Mouse (Mus musculus): ENCODE measurements around the gene Fxr1.
"Not testable (repeated sequence)": the region's sequence is repeated elsewhere in the genome, so short reads cannot be mapped to it uniquely, and the experiment has no call there.

Gene Fxr1

GRCm38 (mm10) chr3:34019540-34020381 is at the start of gene Fxr1:
Gene Fxr1, plus strand, starts transcription at chr3:34019943.
- DNase-seq (ENCODE audit: low spot score in 2 of 2), result peak; percentile 83 to 91

DNA sequence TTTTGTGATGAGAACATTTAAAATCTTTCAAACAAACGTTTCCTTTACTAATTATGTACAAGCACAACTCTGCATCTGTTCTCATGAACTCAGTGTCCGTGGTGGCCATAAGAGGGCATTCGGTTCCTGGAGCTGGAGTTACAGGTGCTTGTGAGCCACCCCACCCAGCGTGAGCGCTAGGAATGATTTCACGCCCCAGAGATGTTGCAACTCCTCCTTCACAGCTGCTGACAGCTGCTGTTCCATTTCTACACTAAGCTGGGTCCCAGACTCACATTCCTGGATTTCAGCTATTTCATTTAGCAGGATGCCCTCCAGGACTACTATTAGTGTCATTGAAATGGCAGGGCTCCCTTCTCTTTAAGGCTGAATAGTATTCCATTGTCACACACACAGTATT is 40.3 kb upstream of the Fxr1 start:
- DNase-seq (ENCODE audit: low spot score in 2 of 2), result no peak

GRCm38 (mm10) chr3:33982746-33983145 is 37.0 kb upstream of the Fxr1 start:
- DNase-seq (ENCODE audit: low spot score in 2 of 2), result no peak

DNA sequence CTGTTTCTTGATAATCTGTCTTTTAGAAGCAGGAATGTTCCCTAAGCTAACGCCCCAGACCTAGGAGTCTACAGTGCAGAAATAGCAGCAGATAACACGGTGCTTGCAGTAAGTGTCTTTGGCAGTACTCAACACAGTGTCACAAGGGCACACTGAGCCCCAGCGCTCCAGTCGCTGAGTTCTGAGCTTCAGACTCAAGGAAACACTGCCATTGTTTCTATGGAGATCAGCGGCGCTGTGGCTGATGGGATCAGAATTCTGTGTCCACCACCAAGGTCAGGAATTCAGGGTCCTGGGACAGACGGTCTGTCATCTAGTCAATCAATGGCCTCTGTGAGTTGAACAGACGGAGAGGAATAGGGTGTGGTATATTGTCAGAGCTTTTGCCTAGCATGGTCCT is 30.4 kb upstream of the Fxr1 start:
- no peak for DNase-seq (ENCODE audit: low spot score in 2 of 2)

- no peak for DNase-seq (ENCODE audit: low spot score in 2 of 2)
Measured at GRCm38 (mm10) chr3:33990451-33990850, 29.3 kb upstream of the Fxr1 start.

GRCm38 (mm10) chr3:33990921-33991320 is 28.8 kb upstream of the Fxr1 start:
- DNase-seq (ENCODE audit: low spot score in 2 of 2), result no peak

GRCm38 (mm10) chr3:33993421-33994126 is 26.2 kb upstream of the Fxr1 start:
- DNase-seq (ENCODE audit: low spot score in 2 of 2), result no peak

DNA sequence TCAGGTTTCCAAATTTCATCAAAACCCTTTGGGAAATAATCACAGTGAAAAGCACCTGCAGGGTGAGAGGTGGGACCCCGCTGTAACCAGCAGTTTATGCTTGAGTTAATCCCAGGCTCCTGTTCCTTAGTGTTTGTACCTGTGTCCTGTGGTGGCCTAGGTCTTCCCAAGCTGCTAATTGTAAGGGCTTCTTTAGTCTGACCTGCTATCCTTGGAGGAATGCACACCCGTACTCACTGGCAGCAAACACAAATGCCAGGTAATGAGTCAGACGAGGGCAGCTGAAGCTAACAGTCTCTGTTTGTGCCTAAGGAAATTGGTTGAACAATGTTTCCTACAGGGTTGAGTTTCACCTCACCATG is 25.6 kb upstream of the Fxr1 start:
- no peak for DNase-seq (ENCODE audit: low spot score in 2 of 2)

GRCm38 (mm10) chr3:34001691-34002090 is 18.1 kb upstream of the Fxr1 start:
- DNase-seq (ENCODE audit: low spot score in 2 of 2), result not testable (repeated sequence)

GRCm38 (mm10) chr3:34003860-34004259 is 15.9 kb upstream of the Fxr1 start:
- no peak for DNase-seq (ENCODE audit: low spot score in 2 of 2)

DNA sequence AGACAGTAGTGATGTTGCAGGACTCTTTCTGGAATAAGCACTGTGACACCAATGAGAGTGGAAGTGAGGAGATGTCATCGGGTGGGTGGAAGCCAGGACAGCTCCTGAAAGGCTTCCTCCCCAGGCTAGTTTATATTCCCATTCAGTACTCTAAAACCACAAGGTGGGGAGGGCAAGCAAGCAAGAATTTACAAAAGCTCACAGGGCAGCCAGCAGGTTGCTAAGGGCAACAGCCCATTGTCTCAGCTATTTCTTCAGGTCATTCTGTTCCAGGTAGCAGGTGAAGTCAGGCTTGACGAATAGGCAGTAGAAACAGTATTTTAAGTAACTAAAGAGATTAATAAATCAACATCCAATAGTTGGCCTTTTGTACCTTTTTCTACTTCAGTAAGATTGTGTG is 13.4 kb upstream of the Fxr1 start:
- DNase-seq (ENCODE audit: low spot score in 2 of 2), result no peak

DNA sequence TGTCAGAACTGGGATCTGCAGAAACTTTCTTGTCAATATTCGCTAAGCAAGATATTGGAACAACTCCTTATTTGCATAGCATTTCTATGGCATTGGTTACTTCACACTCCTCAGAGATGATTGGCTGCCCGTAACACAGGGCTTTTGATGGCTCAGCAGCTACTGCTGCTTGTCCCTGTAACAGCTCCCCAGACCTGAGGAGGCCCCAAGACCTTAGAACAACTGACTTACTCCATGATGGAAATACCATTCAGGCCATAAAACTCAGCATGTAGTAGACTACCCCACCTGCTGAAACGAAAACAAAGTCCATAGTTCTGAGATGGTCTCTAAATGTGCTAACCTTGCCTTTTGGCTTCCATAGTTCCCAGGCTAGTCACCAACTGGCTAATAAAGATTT is 12.9 kb upstream of the Fxr1 start:
- no peak for DNase-seq (ENCODE audit: low spot score in 2 of 2)

- no peak for DNase-seq (ENCODE audit: low spot score in 2 of 2)
Measured at GRCm38 (mm10) chr3:34007611-34008010, 12.1 kb upstream of the Fxr1 start.

DNA sequence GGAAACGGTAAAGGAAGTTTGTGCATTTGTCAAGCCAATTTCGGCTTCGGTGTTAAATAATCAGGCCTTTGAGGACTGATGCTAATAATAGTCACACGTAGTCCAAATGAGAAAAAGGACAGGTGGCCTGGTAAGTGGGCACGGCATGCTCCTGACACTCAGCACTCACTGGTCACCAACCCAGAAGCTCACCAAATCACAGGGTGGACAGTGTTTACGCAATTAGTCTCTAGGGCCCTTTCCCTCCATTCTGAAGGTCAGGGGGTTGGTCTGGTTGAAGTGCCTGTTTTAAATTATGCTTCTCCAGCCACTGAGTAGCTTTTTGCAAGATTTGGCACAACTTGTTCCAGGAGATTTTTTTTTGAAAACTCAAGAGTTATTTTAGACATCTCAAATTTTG is 11.6 kb upstream of the Fxr1 start:
- DNase-seq (ENCODE audit: low spot score in 2 of 2), result no peak

DNA sequence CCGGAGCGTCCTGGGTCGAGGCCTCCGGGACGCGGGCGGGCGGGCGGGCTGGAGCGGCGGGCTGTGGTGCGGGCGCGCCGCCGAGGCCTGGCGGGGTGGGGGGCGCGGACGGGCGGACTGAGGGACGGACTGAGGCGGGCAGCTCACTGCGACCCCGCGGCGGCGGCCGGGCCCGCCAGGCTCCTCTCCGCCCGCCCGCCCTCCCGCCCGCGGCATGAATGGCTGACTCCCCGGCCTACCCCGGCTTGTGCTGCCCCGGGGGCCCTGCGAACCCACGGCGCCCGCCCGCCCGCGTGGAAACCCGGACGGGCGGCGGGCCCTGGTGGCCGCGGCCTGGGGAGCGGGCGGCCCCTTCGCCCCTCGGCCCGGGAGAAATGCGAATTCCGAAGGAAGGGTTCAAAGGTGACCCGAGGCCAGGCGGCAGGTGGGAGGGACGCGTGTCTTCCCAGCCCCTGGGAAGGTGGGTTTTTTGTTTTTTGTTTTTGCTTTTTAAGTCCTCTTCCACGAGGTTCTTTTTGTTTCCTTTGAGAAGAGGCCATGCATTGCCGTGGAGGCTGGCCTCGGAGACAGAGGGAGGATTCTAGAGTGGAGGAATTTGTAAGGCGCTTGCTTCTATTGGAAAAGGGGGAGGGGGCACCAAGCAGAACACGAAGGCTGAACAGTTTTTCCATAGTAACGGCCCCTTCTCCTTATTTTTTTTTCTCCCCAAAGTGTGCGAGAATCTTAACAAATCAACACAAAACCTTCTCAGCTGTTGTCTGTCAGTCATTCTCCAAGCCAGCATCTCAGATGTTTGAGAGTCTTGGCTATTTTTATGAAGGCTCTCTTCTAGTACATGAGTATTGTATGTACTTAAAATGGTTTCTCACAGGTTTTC is 877 bp downstream of the Fxr1 start:
- peak; percentile 19 to 67 for DNase-seq (ENCODE audit: low spot score in 2 of 2)

DNA sequence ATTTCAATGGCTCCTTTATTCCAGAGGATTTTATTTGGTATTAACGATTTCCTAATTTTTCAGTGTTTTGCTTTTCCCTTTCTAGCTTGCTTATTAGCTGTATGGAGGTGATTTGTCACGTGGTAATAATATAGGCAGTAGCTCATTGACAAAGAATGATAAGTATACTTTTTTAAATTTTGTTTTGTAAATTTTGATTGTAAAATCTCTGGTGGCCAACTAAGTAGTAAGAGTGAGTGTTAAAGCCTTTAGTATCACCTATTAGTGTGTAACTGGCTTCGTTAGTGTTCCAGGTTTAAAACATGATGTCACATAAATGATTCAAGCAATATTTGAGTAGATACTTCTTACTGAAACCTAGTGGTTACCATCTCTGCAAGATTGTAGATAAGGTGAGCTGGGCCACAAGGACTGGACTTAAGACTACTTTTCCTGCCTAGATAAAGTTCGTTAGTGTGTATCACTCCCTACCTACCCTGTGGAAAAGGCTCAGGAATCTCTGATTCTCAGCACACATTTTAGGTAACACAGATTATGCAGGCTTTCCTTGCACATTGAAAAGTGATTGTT is 1.6 kb downstream of the Fxr1 start:
- DNase-seq (ENCODE audit: low spot score in 2 of 2), result no peak

GRCm38 (mm10) chr3:34028935-34029334 is 9.2 kb downstream of the Fxr1 start:
- DNase-seq (ENCODE audit: low spot score in 2 of 2), result no peak

DNA sequence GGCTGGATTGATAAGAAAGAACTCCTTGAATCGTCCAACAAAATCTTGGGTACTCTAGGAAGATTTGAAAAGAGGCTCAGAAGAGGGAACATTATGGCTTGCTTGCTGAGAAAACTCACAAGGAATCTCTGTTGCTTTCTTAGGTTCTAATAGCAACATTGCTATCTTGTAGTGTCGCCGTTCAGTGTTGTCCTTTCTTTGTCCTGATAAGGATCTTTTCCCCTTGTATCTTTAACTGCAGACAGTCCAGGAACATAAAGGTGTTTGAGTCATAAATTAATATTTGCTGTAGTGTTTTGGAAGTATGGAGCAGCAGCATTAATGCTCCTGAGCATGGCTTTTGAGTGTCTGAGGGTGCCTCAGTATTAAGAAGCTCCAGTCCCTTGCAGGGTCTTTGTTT is 10.9 kb downstream of the Fxr1 start:
- no peak for DNase-seq (ENCODE audit: low spot score in 2 of 2)

DNA sequence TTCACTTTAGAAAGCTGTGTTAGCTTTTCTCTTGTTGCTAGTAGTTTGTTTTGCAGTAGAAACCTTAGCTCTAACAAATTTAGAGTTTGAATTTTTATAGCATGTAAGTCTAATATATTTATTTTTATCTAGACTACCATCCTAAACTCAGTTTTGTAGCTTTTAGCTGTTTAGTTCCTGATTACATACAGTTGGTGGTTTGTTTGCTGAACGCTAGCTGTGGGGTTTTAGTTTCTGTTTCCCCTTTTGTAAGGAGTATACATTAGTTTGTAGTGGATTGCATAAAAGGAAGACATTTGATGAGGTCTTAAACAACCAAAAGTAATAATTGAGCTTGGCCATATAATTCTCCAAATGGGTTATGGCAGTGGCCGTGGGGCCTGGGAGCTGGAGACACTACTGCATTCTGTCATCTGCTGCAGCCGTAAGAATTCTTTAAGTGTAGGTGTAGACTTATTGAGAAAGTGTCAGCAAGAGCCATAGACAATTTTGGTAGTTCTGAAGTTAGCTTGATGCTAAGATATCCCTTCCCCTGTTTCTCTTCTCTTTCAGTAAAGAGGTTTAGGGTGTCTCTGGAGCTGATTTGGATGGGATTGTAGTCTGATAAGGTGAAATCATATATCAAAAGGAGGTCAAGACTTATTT is 14.1 kb downstream of the Fxr1 start:
- no peak for DNase-seq (ENCODE audit: low spot score in 2 of 2)

DNA sequence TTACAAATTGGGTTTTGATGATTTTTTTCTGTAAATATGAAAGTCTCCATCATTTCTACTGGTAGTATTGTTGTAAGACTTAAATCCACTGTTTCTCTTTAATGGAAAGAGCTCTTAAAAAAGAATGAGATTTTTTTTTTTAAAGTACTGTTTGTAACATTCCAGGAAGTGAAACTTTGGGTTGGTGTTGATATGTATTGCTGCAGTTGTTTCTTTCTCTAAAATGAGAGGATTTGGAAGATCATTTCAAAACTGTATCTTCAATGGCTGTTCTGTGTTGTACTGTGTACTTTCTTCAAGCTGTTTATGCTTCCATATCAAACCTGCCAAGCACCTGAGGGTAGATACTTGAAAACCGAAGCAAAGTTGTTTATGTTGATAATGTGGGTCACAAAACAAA is 15.1 kb downstream of the Fxr1 start:
- DNase-seq (ENCODE audit: low spot score in 2 of 2), result no peak

DNA sequence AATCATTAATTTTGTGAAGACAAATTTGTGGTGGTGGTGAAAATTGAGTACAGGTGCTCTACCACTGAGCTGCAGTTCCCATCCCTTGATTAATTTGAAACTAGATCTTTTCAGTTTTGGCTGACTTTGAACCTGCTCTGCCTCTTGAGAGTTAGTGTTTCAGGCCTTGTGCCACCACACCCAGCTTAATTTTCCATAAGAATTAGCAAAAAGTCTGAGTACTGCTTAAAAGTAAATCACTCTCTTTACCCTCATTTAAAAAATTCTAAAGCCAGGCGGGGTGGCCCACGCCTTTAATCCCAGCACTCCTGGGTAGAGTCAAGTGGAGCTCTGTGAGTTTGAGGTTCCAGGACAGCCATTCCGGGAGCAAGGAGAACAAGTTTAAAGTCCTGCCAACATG is 16.0 kb downstream of the Fxr1 start:
- DNase-seq (ENCODE audit: low spot score in 2 of 2), result no peak

- no peak for DNase-seq (ENCODE audit: low spot score in 2 of 2)
Measured at GRCm38 (mm10) chr3:34041990-34042389, 22.2 kb downstream of the Fxr1 start.
